Mouse (Mus musculus): ENCODE measurements around the gene Ppp1r16b. TPM values are rescaled to one million over a fixed set of nuclear protein-coding genes. Genes with fewer than 3 reads are reported as not detected.

The Ppp1r16b gene
- total and polyA plus RNA-seq, 2 experiments: 0.99 to 2.4 TPM

DNA sequence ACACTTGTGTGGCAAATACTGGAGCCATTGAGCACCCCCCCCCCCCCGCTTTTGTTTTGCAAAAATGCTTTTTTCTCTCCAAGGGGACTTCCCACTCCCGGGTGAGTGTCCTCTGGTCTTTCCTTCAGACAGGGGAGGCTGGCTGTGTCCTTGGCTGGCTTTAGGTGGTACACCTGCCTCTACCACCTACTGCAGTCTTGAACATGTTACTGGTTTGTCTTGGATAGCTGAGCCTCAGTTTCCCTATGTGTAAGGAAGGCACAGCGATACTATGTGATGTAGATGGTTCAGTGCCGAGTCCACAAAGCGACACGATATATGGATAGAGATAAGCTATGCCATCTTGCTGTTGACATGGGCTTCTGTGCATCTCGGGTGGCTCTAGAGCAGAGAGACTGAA lies 9.6 kb downstream of the Ppp1r16b start:
- H3K79me2 ChIP-seq (ENCODE audit: control insufficient read depth, insufficient read depth, low read length): no peaks in the 10 kb centered on the region; the same call in 1 of the 2 replicates
- no peaks in the 10 kb centered on the region for H3K4me1 ChIP-seq (ENCODE audit: control insufficient read depth, insufficient read depth, low read length)
- WGBS: 71% methylated on average over 7 of the region's 7 CpGs
- no peaks in the 10 kb centered on the region for H3K36me3 ChIP-seq (ENCODE audit: control insufficient read depth, insufficient read depth, low read length)
- no peak overlapping the region for H3K9ac ChIP-seq (ENCODE audit: low read depth, low read length)
- DNase-seq (ENCODE audit: extremely low read depth, low read depth, low spot score): no peak
- no peak overlapping the region for H3K4me3 ChIP-seq (ENCODE audit: insufficient read depth, low read depth, low read length)
- no peak overlapping the region for H3K27ac ChIP-seq (replicated peaks; ENCODE audit: insufficient read depth, low read depth, low read length)
- H3K27me3 ChIP-seq (ENCODE audit: control insufficient read depth, insufficient read depth, low read length): no peaks in the 10 kb centered on the region
- TF ChIP-seq POLR2A (IDR thresholded peaks at IDR 0.05; ENCODE audit: extremely low read depth, insufficient read depth, low read length): no peak
- no peak for TF ChIP-seq CTCF (IDR thresholded peaks at IDR 0.05; ENCODE audit: low read depth, low read length)

DNA sequence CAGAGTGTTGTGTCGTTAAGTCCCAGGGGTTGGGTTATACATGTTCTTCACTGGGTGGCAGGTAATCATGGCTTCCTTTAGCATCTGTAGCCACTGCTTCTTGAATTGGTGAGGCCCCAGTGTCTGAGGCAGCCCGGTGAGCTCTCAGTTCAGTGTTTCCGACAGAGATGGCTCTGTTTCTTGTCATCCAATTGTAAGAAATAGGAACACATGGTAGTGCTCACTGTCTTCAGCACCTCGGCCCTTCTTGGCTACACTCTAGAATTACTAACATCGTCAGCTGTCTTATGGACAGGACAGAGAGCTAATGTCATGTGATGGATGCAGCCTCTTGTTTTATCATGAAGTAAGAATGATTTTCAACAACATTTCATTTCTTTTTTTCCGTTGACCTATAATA lies 10.0 kb downstream of the Ppp1r16b start:
- Histone ChIP-seq H3K9ac (ENCODE audit: low read depth, low read length) (no peak overlapping the region), H3K4me1 (ENCODE audit: control insufficient read depth, insufficient read depth, low read length) (no peaks in the 10 kb centered on the region), H3K27me3 (ENCODE audit: control insufficient read depth, insufficient read depth, low read length) (no peaks in the 10 kb centered on the region), H3K79me2 (ENCODE audit: control insufficient read depth, insufficient read depth, low read length) (no peaks in the 10 kb centered on the region; the same call in 1 of the 2 replicates), H3K36me3 (ENCODE audit: control insufficient read depth, insufficient read depth, low read length) (no peaks in the 10 kb centered on the region), H3K4me3 (ENCODE audit: insufficient read depth, low read depth, low read length) (no peak overlapping the region), H3K27ac (replicated peaks; ENCODE audit: insufficient read depth, low read depth, low read length) (no peak overlapping the region)
- DNase-seq (ENCODE audit: extremely low read depth, low read depth, low spot score): no peak
- TF ChIP-seq POLR2A (IDR thresholded peaks at IDR 0.05; ENCODE audit: extremely low read depth, insufficient read depth, low read length) (no peak), CTCF (IDR thresholded peaks at IDR 0.05; ENCODE audit: low read depth, low read length) (no peak)
- WGBS: 85% methylated on average over 6 of the region's 6 CpGs

DNA sequence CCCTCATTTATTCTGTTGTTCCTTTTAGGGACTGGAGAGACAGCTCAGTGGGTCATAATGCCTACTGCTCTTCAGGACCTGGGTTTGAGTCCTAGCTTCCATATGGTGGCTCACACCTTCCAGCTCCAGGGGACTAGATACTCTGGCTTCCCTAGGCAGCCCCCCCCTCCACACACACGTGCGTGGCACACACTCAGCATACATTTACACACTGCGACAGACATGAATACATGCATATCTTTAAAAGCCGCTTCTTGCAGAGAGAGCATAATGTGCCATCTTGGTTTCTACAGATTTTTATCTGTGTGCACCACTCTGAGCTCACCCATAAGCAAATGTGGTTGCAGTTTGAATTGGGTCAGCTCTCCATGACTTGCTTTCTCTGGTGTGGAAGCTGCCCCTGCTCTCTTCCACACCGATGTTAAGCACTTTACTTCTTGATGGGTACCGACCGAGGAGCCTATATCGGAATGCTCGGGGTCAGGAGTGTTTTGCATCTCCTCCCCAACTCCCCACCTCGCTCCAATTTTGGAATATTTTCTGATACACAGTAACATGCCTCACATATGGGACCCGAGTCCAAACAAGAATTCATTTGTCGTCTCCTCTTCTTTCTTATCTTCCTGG lies 10.8 kb downstream of the Ppp1r16b start:
- H3K4me1 ChIP-seq (ENCODE audit: control insufficient read depth, insufficient read depth, low read length): no peaks in the 10 kb centered on the region
- DNase-seq (ENCODE audit: extremely low read depth, low read depth, low spot score): no peak
- H3K4me3 ChIP-seq (ENCODE audit: insufficient read depth, low read depth, low read length): no peak overlapping the region
- no peaks in the 10 kb centered on the region for H3K36me3 ChIP-seq (ENCODE audit: control insufficient read depth, insufficient read depth, low read length)
- H3K27ac ChIP-seq (replicated peaks; ENCODE audit: insufficient read depth, low read depth, low read length): no peak overlapping the region
- H3K9ac ChIP-seq (ENCODE audit: low read depth, low read length): no peak overlapping the region
- no peaks in the 10 kb centered on the region; the same call in 1 of the 2 replicates for H3K79me2 ChIP-seq (ENCODE audit: control insufficient read depth, insufficient read depth, low read length)
- no peaks in the 10 kb centered on the region for H3K27me3 ChIP-seq (ENCODE audit: control insufficient read depth, insufficient read depth, low read length)
- TF ChIP-seq CTCF (IDR thresholded peaks at IDR 0.05; ENCODE audit: low read depth, low read length): no peak
- TF ChIP-seq POLR2A (IDR thresholded peaks at IDR 0.05; ENCODE audit: extremely low read depth, insufficient read depth, low read length): no peak
- WGBS: 84% methylated on average over 12 of the region's 12 CpGs

DNA sequence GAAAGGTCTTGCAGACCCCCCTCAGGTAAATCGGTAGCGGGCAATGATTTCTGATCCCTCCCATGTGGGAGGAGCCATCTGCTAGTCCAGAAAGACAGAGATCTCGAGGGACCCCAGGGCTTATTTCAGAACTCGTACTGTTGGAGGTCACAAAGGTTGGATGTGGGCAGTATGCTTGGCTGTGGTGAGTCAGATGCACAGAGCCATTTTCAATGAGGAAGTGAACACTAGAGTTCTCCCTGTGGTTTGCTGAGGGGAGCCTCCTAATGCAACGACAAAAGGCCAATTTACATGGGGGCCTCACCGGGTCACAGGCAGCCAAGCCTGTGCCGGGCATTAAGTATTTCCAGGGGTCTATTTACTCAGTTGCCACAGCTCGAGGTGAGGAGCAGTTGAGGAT lies 12.7 kb downstream of the Ppp1r16b start:
- H3K9ac ChIP-seq (ENCODE audit: low read depth, low read length): no peak overlapping the region
- no peak overlapping the region for H3K4me3 ChIP-seq (ENCODE audit: insufficient read depth, low read depth, low read length)
- no peaks in the 10 kb centered on the region for H3K36me3 ChIP-seq (ENCODE audit: control insufficient read depth, insufficient read depth, low read length)
- no peak for DNase-seq (ENCODE audit: extremely low read depth, low read depth, low spot score)
- H3K4me1 ChIP-seq (ENCODE audit: control insufficient read depth, insufficient read depth, low read length): no peaks in the 10 kb centered on the region
- H3K27me3 ChIP-seq (ENCODE audit: control insufficient read depth, insufficient read depth, low read length): no peaks in the 10 kb centered on the region
- TF ChIP-seq CTCF (IDR thresholded peaks at IDR 0.05; ENCODE audit: low read depth, low read length): no peak
- TF ChIP-seq POLR2A (IDR thresholded peaks at IDR 0.05; ENCODE audit: extremely low read depth, insufficient read depth, low read length): no peak
- no peaks in the 10 kb centered on the region; the same call in 1 of the 2 replicates for H3K79me2 ChIP-seq (ENCODE audit: control insufficient read depth, insufficient read depth, low read length)
- 77% methylated on average over 8 of the region's 8 CpGs for WGBS
- H3K27ac ChIP-seq (replicated peaks; ENCODE audit: insufficient read depth, low read depth, low read length): no peak overlapping the region

DNA sequence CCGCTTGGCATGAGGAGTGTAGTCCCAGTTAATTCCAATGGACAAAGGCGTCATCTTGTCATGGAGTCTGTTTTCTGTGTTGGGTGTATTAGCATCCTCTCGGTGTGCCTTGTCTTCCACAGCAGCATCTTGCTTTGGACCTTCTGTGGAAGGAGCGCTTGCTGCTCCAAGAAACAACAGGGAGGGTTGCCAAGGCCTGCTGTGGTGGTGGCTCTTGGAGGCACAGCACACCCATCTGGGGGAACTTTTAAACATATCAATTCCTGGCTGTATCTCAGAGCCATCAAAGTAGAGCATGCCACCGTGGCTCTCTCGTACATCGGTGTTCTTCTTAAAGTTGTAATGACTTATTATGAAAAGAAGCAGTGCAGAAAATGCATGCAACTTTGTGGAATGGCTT lies 13.9 kb downstream of the Ppp1r16b start:
- no peak overlapping the region for H3K27ac ChIP-seq (replicated peaks; ENCODE audit: insufficient read depth, low read depth, low read length)
- TF ChIP-seq POLR2A (IDR thresholded peaks at IDR 0.05; ENCODE audit: extremely low read depth, insufficient read depth, low read length) (no peak), CTCF (IDR thresholded peaks at IDR 0.05; ENCODE audit: low read depth, low read length) (no peak)
- no peaks in the 10 kb centered on the region for H3K36me3 ChIP-seq (ENCODE audit: control insufficient read depth, insufficient read depth, low read length)
- WGBS: 92% methylated on average over 7 of the region's 7 CpGs
- H3K9ac ChIP-seq (ENCODE audit: low read depth, low read length): no peak overlapping the region
- H3K27me3 ChIP-seq (ENCODE audit: control insufficient read depth, insufficient read depth, low read length): no peaks in the 10 kb centered on the region
- no peaks in the 10 kb centered on the region; the same call in 1 of the 2 replicates for H3K79me2 ChIP-seq (ENCODE audit: control insufficient read depth, insufficient read depth, low read length)
- DNase-seq (ENCODE audit: extremely low read depth, low read depth, low spot score): no peak
- H3K4me1 ChIP-seq (ENCODE audit: control insufficient read depth, insufficient read depth, low read length): no peaks in the 10 kb centered on the region
- no peak overlapping the region for H3K4me3 ChIP-seq (ENCODE audit: insufficient read depth, low read depth, low read length)

DNA sequence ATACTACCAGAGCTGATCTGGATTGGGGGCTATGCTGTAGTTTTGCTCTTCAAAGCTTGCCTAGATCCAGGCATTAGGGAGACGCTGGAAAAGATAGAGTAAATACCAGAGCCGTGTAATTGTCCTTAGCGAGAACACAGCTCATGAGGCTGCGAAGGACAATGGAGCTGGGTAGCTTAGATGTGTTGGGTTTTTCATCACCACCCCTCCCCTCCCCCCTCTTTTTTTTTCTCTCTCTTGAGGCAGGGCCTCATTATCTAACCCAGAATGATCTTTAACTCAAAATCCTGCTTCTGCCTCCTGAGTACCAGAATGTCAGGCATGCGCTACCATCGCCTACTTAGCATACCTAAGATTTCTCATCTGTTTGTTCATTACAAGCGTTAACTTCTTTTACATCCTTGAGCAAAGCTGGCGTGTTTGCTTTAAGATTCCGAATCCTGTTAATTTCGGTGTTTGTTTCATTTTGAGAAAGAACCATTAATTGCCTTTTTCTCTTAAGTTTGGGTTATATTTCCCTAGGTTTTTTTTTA lies 15.2 kb downstream of the Ppp1r16b start:
- H3K4me1 ChIP-seq (ENCODE audit: control insufficient read depth, insufficient read depth, low read length): no peaks in the 10 kb centered on the region
- H3K27ac ChIP-seq (replicated peaks; ENCODE audit: insufficient read depth, low read depth, low read length): no peak overlapping the region
- no peaks in the 10 kb centered on the region for H3K27me3 ChIP-seq (ENCODE audit: control insufficient read depth, insufficient read depth, low read length)
- H3K36me3 ChIP-seq (ENCODE audit: control insufficient read depth, insufficient read depth, low read length): no peaks in the 10 kb centered on the region
- no peaks in the 10 kb centered on the region; the same call in 1 of the 2 replicates for H3K79me2 ChIP-seq (ENCODE audit: control insufficient read depth, insufficient read depth, low read length)
- H3K9ac ChIP-seq (ENCODE audit: low read depth, low read length): no peak overlapping the region
- 75% methylated on average over 10 of the region's 10 CpGs for WGBS
- no peak for DNase-seq (ENCODE audit: extremely low read depth, low read depth, low spot score)
- H3K4me3 ChIP-seq (ENCODE audit: insufficient read depth, low read depth, low read length): no peak overlapping the region
- TF ChIP-seq CTCF (IDR thresholded peaks at IDR 0.05; ENCODE audit: low read depth, low read length) (no peak), POLR2A (IDR thresholded peaks at IDR 0.05; ENCODE audit: extremely low read depth, insufficient read depth, low read length) (no peak)
